Comparison of ENCODE assay signal across 14 mouse cellular contexts in the genomic region with DNA sequence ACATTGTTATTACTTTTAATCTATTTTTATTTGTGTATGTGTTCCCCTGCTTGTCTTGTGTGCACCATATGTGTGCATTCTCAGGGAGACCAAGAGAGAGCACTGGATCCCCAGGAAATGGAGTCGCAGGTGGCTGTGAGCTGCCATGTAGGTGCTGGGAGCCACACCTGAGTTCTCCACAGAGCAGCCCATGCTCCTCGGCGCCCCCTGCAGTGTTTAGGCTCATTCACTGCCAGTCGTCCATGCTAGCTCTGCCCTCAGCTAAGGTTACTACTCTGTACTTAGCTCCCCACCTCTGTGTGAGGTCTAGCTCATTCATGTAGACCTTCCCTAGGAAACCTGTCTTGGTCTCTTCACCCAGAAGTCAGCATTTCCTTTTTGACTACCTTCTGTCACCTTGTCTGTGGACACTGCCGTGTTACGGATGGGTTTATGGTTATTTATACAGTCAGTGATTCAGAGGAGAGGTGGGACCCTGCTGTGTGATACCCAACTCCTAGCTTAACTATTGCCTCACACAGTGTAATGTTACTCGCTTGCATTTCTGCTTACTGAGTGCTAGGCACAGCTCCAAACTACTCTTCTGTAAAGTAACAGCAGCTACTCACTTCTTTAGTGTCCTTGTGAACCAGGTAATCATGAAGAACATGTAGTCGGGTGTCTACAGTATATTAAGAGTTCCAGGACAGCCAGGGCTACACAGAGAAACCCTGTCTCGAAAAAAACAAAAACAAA. TPM values are rescaled to one million over a fixed set of nuclear protein-coding genes. Genes with fewer than 3 reads are reported as not detected.
DNase-seq lines count a peak whose midpoint lies in the region; ATAC-seq and TF ChIP-seq lines count a peak whose summit lies in the region.
"Had no signal": no experiment of that assay in that cellular context is flagged by ENCODE, and none has a peak within 500 bp of the region (broad histone marks: within the 10 kb centered on the region; RNA-seq: fewer than 3 reads in every experiment).

No protein-coding gene starts in this region.

- TF ChIP-seq POLR2A in bone marrow, adult 2 months (IDR thresholded peaks at IDR 0.05; ENCODE audit: borderline replicate concordance, control insufficient read depth, low read depth, low read length): no peak

- no peak overlapping the region for H3K4me3 ChIP-seq in lung, postnatal 0 days (ENCODE audit: low read depth, low read length)
- no peak overlapping the region for H3K4me3 ChIP-seq in bone marrow, adult 2 months (replicated peaks; ENCODE audit: control insufficient read depth, low read depth, low read length)
- H3K4me3 ChIP-seq: heart, embryonic 15.5 days; intestine, embryonic 15.5 days; liver, embryonic 15.5 days had no signal

- DNase-seq in gastrocnemius, adult 18-20 months (ENCODE audit: low spot score): peak; percentile 61
- DNase-seq in gastrocnemius, postnatal 14 days: no peak
- peak; percentile 26 for DNase-seq in lung, postnatal 0 days (ENCODE audit: low spot score)
- DNase-seq in lung, postnatal 4 days: no peak
- peak; percentile 23 for DNase-seq in thymus, postnatal 14 days
- DNase-seq in left cerebral cortex, adult 11 months (ENCODE audit: low spot score): no peak
- no peak for DNase-seq in yolk sac, embryonic 10.5 days (ENCODE audit: low spot score)
- DNase-seq: adrenal gland, postnatal 14 days; cerebellum, adult 9-10 months; midbrain, embryonic 14.5 days had no signal

- H3K27ac ChIP-seq in lung, postnatal 0 days (ENCODE audit: low read length): 0 out of 2 replicates have a peak overlapping the region, but pooled peaks have one; percentile 20
- no peak overlapping the region for H3K27ac ChIP-seq in bone marrow, adult 2 months (ENCODE audit: control insufficient read depth, insufficient read depth, low read depth, low read length, poor library complexity)
- H3K27ac ChIP-seq: heart, embryonic 15.5 days; intestine, embryonic 15.5 days; liver, embryonic 15.5 days had no signal

- 70% methylated on average over 9 of the region's 9 CpGs for WGBS in lung, postnatal 0 days
- WGBS in bone marrow, adult 2 months: 74% methylated on average over 9 of the region's 9 CpGs

- TF ChIP-seq CTCF in lung, postnatal 0 days (IDR thresholded peaks at IDR 0.05): peak; percentile 37
- TF ChIP-seq CTCF in bone marrow, adult 2 months (IDR thresholded peaks at IDR 0.05; ENCODE audit: control insufficient read depth, insufficient read depth, low read length): peak; percentile 26; the same call in 1 of the 2 replicates

- TF ChIP-seq EP300 in lung, postnatal 0 days (IDR thresholded peaks at IDR 0.05): no peak

- no peak overlapping the region for H3K9ac ChIP-seq in lung, postnatal 0 days (replicated peaks; ENCODE audit: low read depth)
- H3K9ac ChIP-seq: heart, embryonic 15.5 days; intestine, embryonic 15.5 days; liver, embryonic 15.5 days had no signal

- intact Hi-C loops in gastrocnemius, postnatal 14 days (cut with DNase I; ENCODE audit: low total_unique reads): no loop called here

- no peaks in the 10 kb centered on the region for H3K9me3 ChIP-seq in lung, postnatal 0 days (ENCODE audit: low read length)
- H3K9me3 ChIP-seq: heart, embryonic 15.5 days; intestine, embryonic 15.5 days; liver, embryonic 15.5 days had no signal

- peaks cover 13% of the 10 kb centered on the region; the same call in 1 of the 2 replicates for H3K4me1 ChIP-seq in lung, postnatal 0 days (ENCODE audit: insufficient read depth, low read depth, low read length)
- peaks cover 6% of the 10 kb centered on the region for H3K4me1 ChIP-seq in bone marrow, adult 2 months (ENCODE audit: control insufficient read depth, insufficient read depth, low read length)

- no peak overlapping the region for H3K4me2 ChIP-seq in lung, postnatal 0 days (replicated peaks; ENCODE audit: low read depth, low read length)
- H3K4me2 ChIP-seq: heart, embryonic 15.5 days; intestine, embryonic 15.5 days; liver, embryonic 15.5 days had no signal

- H3K36me3 ChIP-seq in lung, postnatal 0 days (ENCODE audit: insufficient read depth, low read length): no peaks in the 10 kb centered on the region
- H3K36me3 ChIP-seq: heart, embryonic 15.5 days; intestine, embryonic 15.5 days; liver, embryonic 15.5 days had no signal

- peak; percentile 38; the same call in 1 of the 2 replicates for ATAC-seq in lung, postnatal 0 days
- ATAC-seq: intestine, embryonic 15.5 days had no signal

- H3K27me3 ChIP-seq in lung, postnatal 0 days (replicated peaks; ENCODE audit: insufficient read depth, low read length): no peaks in the 10 kb centered on the region
- H3K27me3 ChIP-seq: heart, embryonic 15.5 days; intestine, embryonic 15.5 days; liver, embryonic 15.5 days had no signal

RNA-seq across cellular contexts. Expression of gene Sik3, which starts 59.6 kb away (rescaled TPM):
- 10 to 100 TPM; 37.4 to 38.3 TPM for total RNA-seq in gastrocnemius, adult 18-20 months (2021)
- 10 to 100 TPM; 37.4 TPM for total RNA-seq in gastrocnemius, postnatal 14 days (2021)
- polyA plus RNA-seq in lung, postnatal 0 days (2015; fragmentation: Nextera tagmentation; extraction: Ambion mirVana): 8.9 and 9.3 TPM in 2 replicates
- 9.2 and 19.0 TPM in 2 replicates for polyA plus RNA-seq in bone marrow, adult 2 months (2011; ENCODE audit: insufficient read depth, insufficient read length, low replicate concordance, missing spikeins)

RNA-seq across cellular contexts. Expression of gene Pafah1b2, which starts 59.8 kb away (rescaled TPM):
- 10 to 100 TPM; 23.6 to 32.0 TPM for total RNA-seq in gastrocnemius, adult 18-20 months (2021)
- 10 to 100 TPM; 45.7 to 51.0 TPM for total RNA-seq in gastrocnemius, postnatal 14 days (2021)
- 82.8 and 84.6 TPM in 2 replicates for polyA plus RNA-seq in lung, postnatal 0 days (2015; fragmentation: Nextera tagmentation; extraction: Ambion mirVana)
- polyA plus RNA-seq in bone marrow, adult 2 months (2011; ENCODE audit: insufficient read depth, insufficient read length, low replicate concordance, missing spikeins): 14.6 and 25.6 TPM in 2 replicates

Comparison
In these comparisons a context has a peak if more than half of its experiments do, and no peak if none do; other contexts are left out.
1. DNase-seq: peak in gastrocnemius, adult 18-20 months (single experiment), lung, postnatal 0 days (single experiment) and thymus, postnatal 14 days (single experiment); none in gastrocnemius, postnatal 14 days (single experiment), lung, postnatal 4 days (0 of 2), left cerebral cortex, adult 11 months (single experiment) and yolk sac, embryonic 10.5 days (single experiment).